Mouse (Mus musculus) stomach, postnatal 0 days (tissue): ENCODE data around the gene Rtraf.

Experiments
- CTCF ChIP-seq: IDR thresholded peaks from 2 replicates; pipeline ENCODE4 v1.5.1; 2016; ENCODE audit warnings: antibody characterized with exemption, low read depth, mild to moderate bottlenecking, moderate library complexity
- EP300 ChIP-seq: optimal IDR thresholded peaks from 2 replicates; pipeline ENCODE3; 2016; ENCODE audit warnings: antibody characterized with exemption

DNA sequence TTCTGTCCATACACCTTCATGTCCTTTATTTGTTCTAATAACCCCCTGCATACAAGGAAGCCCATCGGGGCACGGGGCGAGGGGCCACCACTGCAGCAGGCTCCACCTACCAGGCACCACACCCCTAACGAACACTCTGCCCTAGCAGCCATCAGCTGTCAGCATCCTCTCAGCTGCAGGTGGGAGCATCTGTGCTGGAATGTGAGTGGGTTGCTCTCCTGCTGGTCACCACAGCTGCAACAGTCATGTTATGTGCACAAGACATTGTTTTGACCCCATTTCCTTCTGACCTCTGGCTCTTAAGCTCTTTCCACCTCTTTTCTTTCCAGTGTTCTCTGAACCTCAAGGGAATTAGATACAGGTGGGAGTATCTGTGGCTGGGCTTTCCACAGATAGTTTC, 61.6 kb downstream of the Rtraf start:
- TF ChIP-seq CTCF (no peak), EP300 (no peak)
